Mouse (Mus musculus) thymus, postnatal 10 days (tissue): ENCODE measurements around the gene Depdc1b.

ENCODE experiments used
- DNase-seq, 2 experiments: peaks; one replicate each; pipeline ENCODE4 v3.0.0; 2021; ENCODE audit warnings: low spot score in 2 of 2

Depdc1b gene

GRCm38 (mm10) chr13:108316487-108316903 is 363 bp downstream of the Depdc1b start:
- peak; percentile 26 to 42 for DNase-seq

DNA sequence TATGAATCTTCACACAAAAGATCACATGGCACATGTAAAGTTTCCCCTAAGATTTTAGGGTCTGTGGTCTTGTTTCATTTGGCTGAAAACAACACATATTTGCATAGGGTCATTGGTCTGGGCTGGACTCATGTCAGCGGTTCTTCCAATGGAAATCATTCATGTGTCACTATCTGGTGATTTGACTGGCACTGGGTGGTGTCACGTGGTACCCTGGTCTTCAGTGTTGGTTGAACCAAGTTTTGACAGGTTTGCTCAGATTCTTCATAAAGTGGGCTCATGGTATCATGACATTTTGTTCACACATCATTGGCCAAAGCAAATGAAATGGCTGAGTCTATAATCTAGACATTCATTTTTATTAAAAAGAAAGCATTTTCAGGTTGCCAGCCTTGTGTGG is 1.3 kb downstream of the Depdc1b start:
- no peak for DNase-seq

- no peak for DNase-seq
Observed at GRCm38 (mm10) chr13:108319028-108319427, 2.9 kb downstream of the Depdc1b start.

DNA sequence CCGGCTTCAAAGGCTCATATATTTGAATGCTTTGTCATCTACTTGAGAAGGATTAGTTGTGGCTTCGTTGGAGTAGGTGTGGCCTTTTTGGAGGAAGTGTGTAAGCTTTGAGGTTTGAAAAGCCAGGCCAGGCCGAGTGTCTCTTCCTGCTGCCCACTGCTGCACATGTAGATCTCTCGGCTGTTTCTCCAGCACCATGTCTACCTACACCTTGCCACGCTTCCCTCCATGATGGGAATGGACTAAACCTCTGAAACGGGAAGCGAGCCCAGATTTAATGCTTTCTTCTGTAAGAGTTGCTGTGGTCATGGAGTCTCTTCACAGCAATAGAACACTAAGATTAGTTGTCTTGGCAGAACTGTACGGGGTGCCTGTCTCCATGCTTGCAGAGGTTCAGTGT is 4.1 kb downstream of the Depdc1b start:
- no peak for DNase-seq

DNA sequence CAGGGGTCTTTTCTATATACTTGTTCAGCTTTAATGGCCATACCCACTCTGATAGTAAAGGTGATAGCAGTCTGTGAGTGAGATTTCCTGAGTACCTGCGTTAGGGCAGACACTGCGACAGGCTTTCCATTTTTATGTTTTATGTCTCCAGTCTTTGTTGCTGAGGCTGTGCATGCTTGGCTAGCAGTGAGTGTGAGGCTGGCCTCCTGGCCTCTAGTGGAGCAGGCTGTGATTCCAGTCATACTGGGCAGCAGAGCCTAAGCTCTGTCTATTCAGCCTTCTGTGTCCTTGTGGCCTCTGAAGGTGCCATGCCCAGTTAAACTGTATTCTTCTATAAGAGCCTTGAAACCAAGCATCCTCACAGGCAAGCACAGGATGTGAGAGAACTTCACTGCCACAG is 6.3 kb downstream of the Depdc1b start:
- DNase-seq, result no peak

GRCm38 (mm10) chr13:108323317-108323716 is 7.2 kb downstream of the Depdc1b start:
- DNase-seq, result no peak

DNA sequence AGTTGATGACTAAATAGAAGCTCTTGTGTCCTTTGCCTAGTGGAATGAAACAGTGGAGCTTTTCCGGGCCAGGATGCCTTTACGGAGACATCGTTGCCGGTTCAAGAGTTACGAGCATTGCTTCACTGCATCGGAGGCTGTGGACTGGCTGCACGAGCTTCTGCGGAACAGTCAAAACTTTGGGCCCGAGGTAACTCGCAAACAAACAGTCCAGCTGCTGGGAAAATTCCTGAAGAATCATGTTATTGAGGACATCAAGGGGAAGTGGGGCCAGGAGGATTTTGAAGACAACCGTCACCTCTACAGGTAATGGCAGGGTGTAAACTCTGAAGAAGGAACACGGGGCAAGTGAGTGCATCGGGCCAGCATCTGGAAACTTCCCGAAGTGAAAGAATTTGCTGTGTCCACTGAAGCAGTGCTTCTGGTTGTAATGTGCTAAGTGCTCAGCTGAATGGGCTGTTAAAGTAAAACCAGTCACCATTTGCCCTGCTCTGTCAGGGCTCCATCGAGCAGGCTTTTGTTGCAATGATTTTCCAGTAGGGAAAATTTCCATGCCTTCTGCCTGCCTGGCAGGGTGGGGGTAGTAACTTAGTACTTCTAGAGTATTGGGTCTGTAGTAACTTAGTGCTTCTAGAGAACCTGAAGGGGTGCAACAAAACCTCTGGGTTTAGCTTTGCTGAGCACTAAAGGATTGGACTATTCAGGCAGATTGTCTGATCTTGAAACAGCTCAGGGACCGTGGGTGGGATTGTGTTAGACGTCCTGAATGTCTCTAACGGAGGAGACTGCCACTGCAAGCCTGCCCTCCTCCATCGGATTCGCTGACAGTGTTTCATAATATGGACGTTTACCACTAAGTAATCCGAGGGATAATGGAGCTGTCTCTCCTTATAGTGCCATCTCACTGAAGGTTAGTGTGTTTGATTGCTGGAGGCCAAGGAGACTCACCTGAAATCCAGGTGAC is 8.0 kb downstream of the Depdc1b start:
- DNase-seq, result no peak

- DNase-seq, result no peak
Observed at GRCm38 (mm10) chr13:108325871-108326270, 9.7 kb downstream of the Depdc1b start.

- DNase-seq, result no peak
Observed at GRCm38 (mm10) chr13:108326351-108326750, 10.2 kb downstream of the Depdc1b start.

GRCm38 (mm10) chr13:108327047-108327446 is 10.9 kb downstream of the Depdc1b start:
- no peak for DNase-seq

- DNase-seq, result no peak
Observed at GRCm38 (mm10) chr13:108328406-108329180, 12.5 kb downstream of the Depdc1b start.

DNA sequence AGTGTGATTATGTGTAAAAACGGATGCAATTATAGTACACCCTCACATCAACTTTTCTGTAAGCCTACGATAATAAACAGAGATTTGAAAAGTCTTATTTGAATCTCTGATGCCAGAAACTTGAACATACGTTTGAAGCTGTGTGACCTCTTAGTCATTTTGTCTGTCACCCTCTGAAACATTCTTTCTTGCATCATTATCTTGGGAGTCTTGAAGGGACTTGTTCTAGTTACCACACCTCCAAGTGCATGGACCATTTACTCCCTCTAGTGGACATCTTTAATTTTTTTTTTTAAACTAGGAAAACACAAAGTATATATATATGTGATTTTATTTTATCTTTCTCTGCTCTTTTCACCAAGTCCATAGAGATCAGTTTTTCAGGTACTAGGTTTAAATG is 13.6 kb downstream of the Depdc1b start:
- DNase-seq, result no peak

GRCm38 (mm10) chr13:108335257-108336003 is 19.3 kb downstream of the Depdc1b start:
- no peak for DNase-seq

DNA sequence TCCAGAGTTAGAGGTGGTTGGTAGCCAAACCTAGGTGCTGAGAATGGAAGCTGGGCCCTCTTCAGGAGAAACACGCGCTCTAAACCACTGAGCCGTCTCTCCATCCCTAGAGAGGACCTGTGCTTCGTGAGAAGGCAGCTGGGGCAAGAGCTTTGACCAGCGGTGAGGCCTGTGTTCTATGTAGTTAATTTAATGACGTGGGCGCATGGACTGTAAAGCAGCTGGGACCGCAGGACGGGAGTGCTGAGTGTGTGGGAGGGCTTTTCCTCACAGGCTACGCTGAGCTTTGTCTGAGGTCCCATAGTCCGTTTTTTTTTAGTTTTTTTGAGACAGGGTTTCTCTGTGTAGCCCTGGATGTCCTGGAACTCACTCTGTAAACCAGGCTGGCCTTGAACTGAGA is 20.1 kb downstream of the Depdc1b start:
- DNase-seq, result no peak

DNA sequence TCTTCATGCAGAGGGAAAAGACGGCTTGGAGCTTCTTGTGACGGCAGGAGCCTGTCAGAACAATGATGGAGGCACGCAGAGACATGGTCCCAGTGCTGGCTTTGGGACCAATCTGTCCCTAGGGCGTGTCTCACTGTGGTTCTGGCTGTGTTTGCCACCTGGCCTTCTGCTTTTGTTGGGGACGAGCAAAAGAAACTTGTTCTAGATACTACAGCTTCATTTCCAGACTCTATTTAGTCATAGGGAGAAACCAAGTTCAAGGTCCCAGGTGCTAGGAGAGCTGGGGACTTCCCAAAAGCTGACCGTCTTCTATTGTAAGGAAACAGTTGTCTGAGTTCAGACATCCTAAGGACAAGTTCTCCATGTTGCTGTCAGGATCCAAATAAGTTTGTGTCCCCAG is 21.2 kb downstream of the Depdc1b start:
- DNase-seq, result no peak

DNA sequence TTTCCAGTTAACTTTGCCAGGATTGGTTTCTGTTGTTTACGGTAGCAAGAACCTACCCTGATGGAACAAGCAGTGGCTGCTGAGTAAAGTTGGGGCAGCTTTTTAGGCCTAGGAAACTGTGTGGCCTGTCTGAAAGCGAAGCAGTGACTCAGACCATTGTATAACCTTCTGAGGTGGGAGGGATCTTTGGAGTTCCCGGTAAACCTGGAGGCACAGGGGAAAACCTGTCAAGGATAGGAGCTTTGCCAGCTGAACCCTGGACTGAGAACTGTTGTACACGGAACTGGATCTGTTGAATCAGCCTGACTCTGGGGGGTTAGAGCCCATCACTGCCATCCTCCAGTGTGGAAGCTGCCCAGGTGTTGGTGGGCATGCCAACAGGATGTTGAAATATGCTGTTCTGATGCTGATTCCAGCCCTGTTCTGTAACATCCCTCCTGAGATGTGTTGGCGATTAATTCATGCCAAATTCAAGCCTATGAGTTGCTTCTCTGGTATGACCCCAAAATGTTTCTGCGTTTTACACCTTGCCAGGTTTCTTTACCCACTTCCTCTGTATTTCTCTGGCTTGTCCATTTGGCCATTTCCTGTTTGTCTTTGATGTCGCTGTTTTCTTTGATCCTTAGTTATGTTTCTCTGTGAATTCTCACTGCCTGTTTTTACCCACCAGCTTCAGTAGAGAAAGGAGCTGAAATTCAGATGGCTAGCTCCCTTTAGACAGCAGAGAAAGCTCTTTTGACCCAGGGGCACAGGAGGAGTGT is 22.1 kb downstream of the Depdc1b start:
- no peak for DNase-seq

GRCm38 (mm10) chr13:108339907-108340596 is 23.9 kb downstream of the Depdc1b start:
- DNase-seq, result no peak

DNA sequence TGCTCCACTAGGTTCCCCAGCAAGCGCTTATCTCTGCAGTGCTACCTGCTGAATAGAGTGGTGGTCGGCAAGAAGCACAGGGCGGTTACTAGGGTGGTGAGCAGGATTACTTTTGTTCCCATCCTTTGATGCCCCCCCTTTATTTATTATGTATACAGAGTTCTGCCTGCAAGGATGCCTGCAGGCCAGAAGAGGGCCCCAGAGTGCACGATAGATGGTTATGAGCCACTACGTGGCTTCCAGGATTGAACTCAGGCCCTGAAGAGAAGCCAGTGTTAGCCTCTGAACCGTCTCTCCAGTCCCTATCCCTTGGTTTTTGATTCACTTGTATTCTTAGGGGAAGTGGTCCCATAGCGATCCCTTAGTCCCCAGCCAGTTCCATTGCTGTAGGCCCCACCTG is 25.5 kb downstream of the Depdc1b start:
- DNase-seq, result peak in 1 of 2 experiments; percentile 12

DNA sequence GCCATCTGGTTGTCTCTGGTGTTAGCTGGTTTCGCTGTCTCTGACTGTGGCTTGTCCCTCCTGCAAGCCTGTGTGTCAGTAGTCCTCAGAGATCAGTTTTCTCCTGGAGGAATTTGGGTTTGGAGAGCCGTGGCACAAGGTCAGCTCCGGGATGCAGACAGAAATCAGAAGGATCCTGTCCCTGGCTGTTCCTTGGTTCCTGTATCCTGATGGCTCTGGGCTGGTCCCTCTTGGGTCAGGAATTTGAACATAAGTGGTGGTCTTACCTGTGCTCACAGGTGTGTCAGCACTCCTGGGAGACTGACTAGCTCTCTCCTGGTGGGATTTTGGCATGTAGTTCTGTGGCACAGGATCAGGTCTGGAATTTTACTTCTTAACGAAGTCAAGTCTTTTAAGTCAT is 29.6 kb downstream of the Depdc1b start:
- no peak for DNase-seq

- peak in 1 of 2 experiments; percentile 41 for DNase-seq
Observed at GRCm38 (mm10) chr13:108347016-108347415, 30.9 kb downstream of the Depdc1b start.

DNA sequence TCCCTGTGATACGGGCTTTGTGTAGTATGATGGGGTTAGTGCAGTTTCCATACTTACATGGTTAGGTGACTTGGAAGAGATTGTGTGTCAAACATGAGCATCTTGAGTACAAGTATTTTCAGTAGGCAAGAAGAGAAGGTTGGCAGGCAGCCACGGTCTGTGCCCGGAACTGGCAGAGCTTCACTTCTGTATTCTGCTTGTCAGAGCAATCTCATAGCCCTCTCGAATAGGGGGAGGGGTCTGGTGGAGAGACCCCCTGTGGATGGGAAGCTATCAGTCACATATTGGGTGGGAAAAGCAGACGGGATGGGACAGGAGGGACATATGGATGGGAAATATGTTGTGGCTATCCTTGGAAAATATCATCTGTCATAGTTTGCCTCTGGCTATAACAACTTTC is 33.5 kb downstream of the Depdc1b start:
- no peak for DNase-seq
